In genomic region chr11:19203518-19203900, GRCm38 (mm10) we compare ENCODE assay signal across 20 mouse cellular contexts.
A peak's percentile ranks its signal among the peaks of the same experiment; 100 is the strongest.
DNase-seq lines count a peak whose midpoint lies in the region; ATAC-seq and TF ChIP-seq lines count a peak whose summit lies in the region.
"Had no signal": no experiment of that assay in that cellular context is flagged by ENCODE, and none has a peak within 500 bp of the region (broad histone marks: within the 10 kb centered on the region; RNA-seq: fewer than 3 reads in every experiment).

No protein-coding gene starts in this region.

- peak; percentile 19 for DNase-seq in forebrain, embryonic 14.5 days (ENCODE audit: low spot score)
- DNase-seq in kidney, adult 2 months = no peak
- DNase-seq in kidney, adult 9 months = no peak
- no peak for DNase-seq in midbrain, embryonic 10.5 days (ENCODE audit: low spot score)
- no peak for DNase-seq in midbrain, embryonic 14.5 days
- DNase-seq: thymus, adult 18-20 months; thymus, postnatal 36 days had no signal

- no peaks in the 10 kb centered on the region for H3K9me3 ChIP-seq in forebrain, embryonic 14.5 days (replicated peaks; ENCODE audit: control insufficient read depth, low read length)
- no peaks in the 10 kb centered on the region for H3K9me3 ChIP-seq in forebrain, embryonic 12.5 days
- no peaks in the 10 kb centered on the region for H3K9me3 ChIP-seq in midbrain, embryonic 10.5 days (replicated peaks)
- H3K9me3 ChIP-seq in midbrain, embryonic 14.5 days (ENCODE audit: control insufficient read depth, low read length) = no peaks in the 10 kb centered on the region
- H3K9me3 ChIP-seq: G1E; heart, embryonic 10.5 days; heart, embryonic 15.5 days; hindbrain, embryonic 15.5 days; intestine, embryonic 15.5 days; neural tube, embryonic 12.5 days had no signal

- no peaks in the 10 kb centered on the region for H3K27me3 ChIP-seq in forebrain, embryonic 14.5 days (replicated peaks; ENCODE audit: control insufficient read depth, insufficient read depth, low read length)
- 0 out of 2 replicates have a peak, but pooled peaks cover 16% of the 10 kb centered on the region for H3K27me3 ChIP-seq in forebrain, embryonic 12.5 days
- H3K27me3 ChIP-seq in kidney, adult 2 months (replicated peaks; ENCODE audit: control insufficient read depth, insufficient read depth, low read length) = no peaks in the 10 kb centered on the region; the same call in 1 of the 2 replicates
- H3K27me3 ChIP-seq in midbrain, embryonic 10.5 days (ENCODE audit: low read depth, poor library complexity, severe bottlenecking) = no peaks in the 10 kb centered on the region
- no peaks in the 10 kb centered on the region for H3K27me3 ChIP-seq in midbrain, embryonic 14.5 days (ENCODE audit: control insufficient read depth, insufficient read depth, low read length)
- H3K27me3 ChIP-seq: heart, embryonic 15.5 days; hindbrain, embryonic 15.5 days; intestine, embryonic 15.5 days; neural tube, embryonic 12.5 days had no signal

- no peak overlapping the region for H3K4me2 ChIP-seq in forebrain, embryonic 14.5 days (ENCODE audit: low read length)
- no peak overlapping the region for H3K4me2 ChIP-seq in forebrain, embryonic 12.5 days
- H3K4me2 ChIP-seq in midbrain, embryonic 14.5 days (ENCODE audit: low read length) = no peak overlapping the region
- H3K4me2 ChIP-seq: heart, embryonic 15.5 days; intestine, embryonic 15.5 days; neural tube, embryonic 12.5 days had no signal

- no peak overlapping the region for H3K9ac ChIP-seq in forebrain, embryonic 14.5 days (ENCODE audit: low read length)
- no peak overlapping the region for H3K9ac ChIP-seq in forebrain, embryonic 12.5 days
- H3K9ac ChIP-seq in midbrain, embryonic 14.5 days (replicated peaks; ENCODE audit: low read length) = no peak overlapping the region
- H3K9ac ChIP-seq: heart, embryonic 15.5 days; hindbrain, embryonic 15.5 days; intestine, embryonic 15.5 days; neural tube, embryonic 12.5 days had no signal

- TF ChIP-seq CTCF in kidney, adult 2 months (conservative IDR thresholded peaks at IDR 0.05; ENCODE audit: insufficient read depth, insufficient read length, low read depth, low read length) = no peak

- no peak overlapping the region for H3K4me3 ChIP-seq in forebrain, embryonic 14.5 days (ENCODE audit: low read depth, low read length)
- H3K4me3 ChIP-seq in forebrain, embryonic 12.5 days (replicated peaks) = no peak overlapping the region
- H3K4me3 ChIP-seq in kidney, adult 2 months (ENCODE audit: insufficient read depth, low read depth, low read length) = no peak overlapping the region
- no peak overlapping the region for H3K4me3 ChIP-seq in midbrain, embryonic 10.5 days
- H3K4me3 ChIP-seq in midbrain, embryonic 14.5 days (replicated peaks; ENCODE audit: low read depth, low read length) = no peak overlapping the region
- H3K4me3 ChIP-seq: heart, embryonic 10.5 days; heart, embryonic 15.5 days; hindbrain, embryonic 15.5 days; intestine, embryonic 15.5 days; left cerebral cortex, adult 2 months; neural tube, embryonic 12.5 days had no signal

- H3K36me3 ChIP-seq in forebrain, embryonic 14.5 days (ENCODE audit: control insufficient read depth, insufficient read depth, low read length) = no peaks in the 10 kb centered on the region
- H3K36me3 ChIP-seq in forebrain, embryonic 12.5 days (replicated peaks) = no peaks in the 10 kb centered on the region
- H3K36me3 ChIP-seq in kidney, adult 2 months (ENCODE audit: control insufficient read depth, insufficient read depth, low read length) = no peaks in the 10 kb centered on the region
- no peaks in the 10 kb centered on the region for H3K36me3 ChIP-seq in midbrain, embryonic 10.5 days
- no peaks in the 10 kb centered on the region for H3K36me3 ChIP-seq in midbrain, embryonic 14.5 days (ENCODE audit: control insufficient read depth, insufficient read depth, low read length)
- H3K36me3 ChIP-seq: G1E; heart, embryonic 10.5 days; heart, embryonic 15.5 days; hindbrain, embryonic 15.5 days; intestine, embryonic 15.5 days; neural tube, embryonic 12.5 days had no signal

- peaks cover 5% of the 10 kb centered on the region; the same call in 1 of the 2 replicates for H3K4me1 ChIP-seq in forebrain, embryonic 14.5 days (ENCODE audit: control insufficient read depth, insufficient read depth, low read length)
- peaks cover 20% of the 10 kb centered on the region for H3K4me1 ChIP-seq in forebrain, embryonic 12.5 days
- H3K4me1 ChIP-seq in kidney, adult 2 months (ENCODE audit: control insufficient read depth, insufficient read depth, low read length) = peaks cover 6% of the 10 kb centered on the region; the same call in 1 of the 2 replicates
- peaks cover 38% of the 10 kb centered on the region for H3K4me1 ChIP-seq in midbrain, embryonic 10.5 days
- peaks cover 8% of the 10 kb centered on the region for H3K4me1 ChIP-seq in midbrain, embryonic 14.5 days (ENCODE audit: control insufficient read depth, insufficient read depth, low read length)

- H3K27ac ChIP-seq in forebrain, embryonic 14.5 days (ENCODE audit: low read depth, low read length) = no peak overlapping the region
- H3K27ac ChIP-seq in forebrain, embryonic 12.5 days = no peak overlapping the region
- H3K27ac ChIP-seq in kidney, adult 2 months (ENCODE audit: insufficient read depth, low read depth, low read length) = peak overlapping the region; percentile 38
- H3K27ac ChIP-seq in midbrain, embryonic 10.5 days (replicated peaks) = peak overlapping the region; percentile 65
- H3K27ac ChIP-seq in midbrain, embryonic 14.5 days (replicated peaks; ENCODE audit: low read depth, low read length) = no peak overlapping the region
- H3K27ac ChIP-seq: heart, embryonic 10.5 days; heart, embryonic 15.5 days; intestine, embryonic 15.5 days; left cerebral cortex, adult 2 months; neural tube, embryonic 12.5 days; stomach, postnatal 0 days had no signal

- no peak for ATAC-seq in forebrain, embryonic 14.5 days
- ATAC-seq in forebrain, embryonic 12.5 days (ENCODE audit: low FRiP score) = no peak
- no peak for ATAC-seq in midbrain, embryonic 14.5 days (ENCODE audit: low FRiP score, low TSS enrichment)
- peak; percentile 76 for ATAC-seq in megakaryocyte progenitor cell, adult 5-6 weeks (replicated peaks; ENCODE audit: poor library complexity)
- no peak for ATAC-seq in erythroid progenitor cell, adult 5-6 weeks (replicated peaks; ENCODE audit: low FRiP score, poor library complexity, severe bottlenecking)
- ATAC-seq: intestine, embryonic 15.5 days; midbrain, embryonic 16.5 days; Patski had no signal

- TF ChIP-seq POLR2A in kidney, adult 2 months (IDR thresholded peaks at IDR 0.05; ENCODE audit: low read depth, low read length) = no peak

- 46% methylated on average over 4 of the region's 4 CpGs for WGBS in forebrain, embryonic 14.5 days
- WGBS in forebrain, embryonic 12.5 days = 69% methylated on average over 4 of the region's 4 CpGs
- 67% methylated on average over 4 of the region's 4 CpGs for WGBS in kidney, adult 2 months
- 81% methylated on average over 4 of the region's 4 CpGs for WGBS in midbrain, embryonic 10.5 days
- 64% methylated on average over 4 of the region's 4 CpGs for WGBS in midbrain, embryonic 14.5 days

Comparison
In these comparisons a context has a peak if more than half of its experiments do, and no peak if none do; other contexts are left out.
1. H3K27ac ChIP-seq: peak in kidney, adult 2 months (single experiment) and midbrain, embryonic 10.5 days (single experiment); none in forebrain, embryonic 14.5 days (single experiment), forebrain, embryonic 12.5 days (single experiment) and midbrain, embryonic 14.5 days (single experiment).